Mouse (Mus musculus) ES-Bruce4 (cell line): ENCODE measurements around the gene Arhgap11a. TPM values are rescaled to one million over a fixed set of nuclear protein-coding genes. Genes with fewer than 3 reads are reported as not detected.
A peak's percentile ranks its signal among the peaks of the same experiment; 100 is the strongest.

Experiments used
- H3K27ac ChIP-seq: 2 replicates; pipeline ENCODE4 v1.5.1; 2012; ENCODE audit warnings: low read length, inconsistent platforms; ENCODE audit not compliant: insufficient read depth
- H3K27me3 ChIP-seq: 2 replicates; pipeline ENCODE4 v1.6.1; 2012; ENCODE audit warnings: mild to moderate bottlenecking, low read length, inconsistent platforms; ENCODE audit not compliant: control insufficient read depth, poor library complexity, insufficient read depth, severe bottlenecking
- H3K36me3 ChIP-seq: 2 replicates; pipeline ENCODE4 v1.6.1; 2012; ENCODE audit warnings: inconsistent platforms, mild to moderate bottlenecking, low read length, moderate library complexity; ENCODE audit not compliant: control insufficient read depth, poor library complexity, insufficient read depth, severe bottlenecking
- H3K4me1 ChIP-seq: one replicate; pipeline ENCODE4 v1.8.1; 2011; ENCODE audit warnings: low read length; ENCODE audit not compliant: control insufficient read depth, insufficient read depth
- H3K4me3 ChIP-seq: 2 replicates; pipeline ENCODE4 v1.5.1; 2011; ENCODE audit warnings: low read depth, mild to moderate bottlenecking, low read length
- H3K9ac ChIP-seq: 2 replicates; pipeline ENCODE4 v1.6.1; 2012; ENCODE audit warnings: low read depth, mild to moderate bottlenecking, inconsistent platforms; ENCODE audit not compliant: poor library complexity, severe bottlenecking
- H3K9me3 ChIP-seq: replicated peaks from 2 replicates; pipeline ENCODE4 v1.6.1; 2012; ENCODE audit warnings: mild to moderate bottlenecking, low read length, inconsistent platforms; ENCODE audit not compliant: control insufficient read depth, poor library complexity, insufficient read depth, severe bottlenecking
- CTCF ChIP-seq: IDR thresholded peaks from one replicate; pipeline ENCODE4 v1.8.1; 2011; ENCODE audit warnings: low read depth, low read length
- EP300 ChIP-seq: IDR thresholded peaks from 2 replicates; pipeline ENCODE4 v1.6.1; 2011; ENCODE audit warnings: low read depth, low read length; ENCODE audit not compliant: insufficient read depth
- POLR2A ChIP-seq: IDR thresholded peaks from one replicate; pipeline ENCODE4 v1.8.1; 2011; ENCODE audit warnings: low read length; ENCODE audit not compliant: insufficient read depth
- polyA plus RNA-seq: library from polyadenylated mRNA; stranded (reverse); fragments of >200 nt; gene quantifications from 2 replicates; pipeline ENCODE4 v1.2.4, GENCODE M21; 2011; ENCODE audit warnings: low read depth; ENCODE audit not compliant: missing spikeins, insufficient read depth, insufficient read length

Gene Arhgap11a
- polyA plus RNA-seq, 1 experiment = 62.9 TPM

GRCm38 (mm10) chr2:113822367-113822766 lies 26.1 kb downstream of the Arhgap11a start:
- H3K9me3 ChIP-seq = no peaks in the 10 kb centered on the region
- no peak overlapping the region for H3K9ac ChIP-seq
- no peaks in the 10 kb centered on the region for H3K36me3 ChIP-seq
- no peaks in the 10 kb centered on the region for H3K4me1 ChIP-seq
- no peak for TF ChIP-seq POLR2A
- TF ChIP-seq CTCF = no peak
- TF ChIP-seq EP300 = no peak
- H3K4me3 ChIP-seq = no peak overlapping the region
- H3K27me3 ChIP-seq = no peaks in the 10 kb centered on the region
- no peak overlapping the region for H3K27ac ChIP-seq

- H3K27me3 ChIP-seq = no peaks in the 10 kb centered on the region
- H3K4me1 ChIP-seq = no peaks in the 10 kb centered on the region
- H3K36me3 ChIP-seq = no peaks in the 10 kb centered on the region
- TF ChIP-seq POLR2A (no peak), EP300 (no peak), CTCF (no peak)
- H3K4me3 ChIP-seq = no peak overlapping the region
- no peak overlapping the region for H3K27ac ChIP-seq
- H3K9ac ChIP-seq = no peak overlapping the region
- peaks cover 5% of the 10 kb centered on the region; the same call in 1 of the 2 replicates for H3K9me3 ChIP-seq
These were observed 27.2 kb downstream of the Arhgap11a start for GRCm38 (mm10) chr2:113821176-113821734.

- H3K9ac ChIP-seq = no peak overlapping the region
- TF ChIP-seq EP300 (no peak), POLR2A (no peak), CTCF (no peak)
- no peak overlapping the region for H3K27ac ChIP-seq
- H3K4me3 ChIP-seq = no peak overlapping the region
- peaks cover 5% of the 10 kb centered on the region; the same call in 1 of the 2 replicates for H3K9me3 ChIP-seq
- H3K36me3 ChIP-seq = no peaks in the 10 kb centered on the region
- no peaks in the 10 kb centered on the region for H3K27me3 ChIP-seq
- H3K4me1 ChIP-seq = no peaks in the 10 kb centered on the region
These were observed 28.3 kb downstream of the Arhgap11a start for GRCm38 (mm10) chr2:113820117-113820516.

GRCm38 (mm10) chr2:113817681-113818606 lies 30.5 kb downstream of the Arhgap11a start:
- TF ChIP-seq POLR2A = no peak
- no peak for TF ChIP-seq EP300
- no peak for TF ChIP-seq CTCF
- Histone ChIP-seq H3K4me1 (no peaks in the 10 kb centered on the region), H3K27me3 (no peaks in the 10 kb centered on the region), H3K9ac (no peak overlapping the region), H3K36me3 (no peaks in the 10 kb centered on the region), H3K4me3 (no peak overlapping the region), H3K27ac (no peak overlapping the region), H3K9me3 (peaks cover 5% of the 10 kb centered on the region; the same call in 1 of the 2 replicates)

- Histone ChIP-seq H3K9me3 (peaks cover 4% of the 10 kb centered on the region), H3K27ac (no peak overlapping the region), H3K4me1 (no peaks in the 10 kb centered on the region), H3K36me3 (no peaks in the 10 kb centered on the region), H3K4me3 (no peak overlapping the region), H3K9ac (no peak overlapping the region), H3K27me3 (0 out of 2 replicates have a peak, but pooled peaks cover 1% of the 10 kb centered on the region)
- TF ChIP-seq CTCF (peak; percentile 49), POLR2A (no peak), EP300 (no peak)
These were observed 40.8 kb downstream of the Arhgap11a start for GRCm38 (mm10) chr2:113807640-113808039.
